In genomic region chr1:45488291-45488690, GRCm38 (mm10) we compare ENCODE assay signal across 26 mouse cellular contexts. TPM values are rescaled to one million over a fixed set of nuclear protein-coding genes. Genes with fewer than 3 reads are reported as not detected.
"Had no signal": no experiment of that assay in that cellular context is flagged by ENCODE, and none has a peak within 500 bp of the region (broad histone marks: within the 10 kb centered on the region; RNA-seq: fewer than 3 reads in every experiment).

No protein-coding gene starts in this region.

- H3K4me3 ChIP-seq: heart, embryonic 10.5 days; heart, embryonic 12.5 days; hindbrain, embryonic 10.5 days; hindbrain, embryonic 12.5 days; intestine, embryonic 15.5 days; limb, embryonic 13.5 days; limb, embryonic 15.5 days; liver, embryonic 13.5 days had no signal

- H3K9ac ChIP-seq: heart, embryonic 12.5 days; hindbrain, embryonic 12.5 days; hindbrain, embryonic 14.5 days; intestine, embryonic 15.5 days; limb, embryonic 13.5 days; limb, embryonic 15.5 days; liver, embryonic 13.5 days had no signal

- H3K27ac ChIP-seq: heart, embryonic 10.5 days; hindbrain, embryonic 10.5 days; hindbrain, embryonic 12.5 days; hindbrain, embryonic 14.5 days; intestine, embryonic 15.5 days; kidney, postnatal 0 days; limb, embryonic 13.5 days; limb, embryonic 15.5 days; liver, embryonic 13.5 days had no signal

- H3K4me2 ChIP-seq: heart, embryonic 12.5 days; hindbrain, embryonic 12.5 days; hindbrain, embryonic 14.5 days; intestine, embryonic 15.5 days; limb, embryonic 13.5 days; limb, embryonic 15.5 days; liver, embryonic 11.5 days; liver, embryonic 13.5 days had no signal

- DNase-seq: gastrocnemius, postnatal 14 days; gastrocnemius, postnatal 36 days; heart, adult 11 months; heart, postnatal 10 days; heart, postnatal 4 days; kidney, adult 18-20 months; kidney, adult 8-10 months; kidney, postnatal 14 days; kidney, postnatal 36 days; layer of hippocampus, adult 9-11 months; layer of hippocampus, postnatal 36 days; left cerebral cortex, postnatal 4 days; liver, embryonic 13.5 days had no signal

- H3K27me3 ChIP-seq: heart, embryonic 12.5 days; hindbrain, embryonic 12.5 days; intestine, embryonic 15.5 days; limb, embryonic 13.5 days; limb, embryonic 15.5 days; liver, embryonic 13.5 days had no signal

- H3K9me3 ChIP-seq: heart, embryonic 10.5 days; heart, embryonic 12.5 days; hindbrain, embryonic 10.5 days; hindbrain, embryonic 12.5 days; intestine, embryonic 15.5 days; limb, embryonic 13.5 days; limb, embryonic 15.5 days; liver, embryonic 13.5 days had no signal

- H3K36me3 ChIP-seq: heart, embryonic 10.5 days; heart, embryonic 12.5 days; hindbrain, embryonic 10.5 days; hindbrain, embryonic 12.5 days; intestine, embryonic 15.5 days; limb, embryonic 13.5 days; limb, embryonic 15.5 days; liver, embryonic 13.5 days had no signal

- ATAC-seq: hindbrain, embryonic 16.5 days; inflammation-experienced regulatory T-cells, adult 6 months; intestine, embryonic 15.5 days; intestine, postnatal 0 days had no signal

- H3K4me1 ChIP-seq: heart, embryonic 10.5 days; heart, embryonic 12.5 days; hindbrain, embryonic 10.5 days; hindbrain, embryonic 12.5 days; intestine, embryonic 15.5 days; liver, embryonic 13.5 days had no signal

RNA-seq across cellular contexts. Expression of gene Col5a2, which starts 14.8 kb away (rescaled TPM):
- polyA plus RNA-seq: inflammation-experienced regulatory T-cells, adult 6 months had no signal
